Mouse (Mus musculus): Measurements from ENCODE around the gene Lgmn. TPM values are rescaled to one million over a fixed set of nuclear protein-coding genes. Genes with fewer than 3 reads are reported as not detected.

Gene Lgmn
- 37.0 and 40.5 TPM in 2 replicates for polyA plus RNA-seq (2016; fragmentation: Nextera tagmentation; extraction: Ambion mirVana)

- Histone ChIP-seq H3K4me1 (peaks cover 17% of the 10 kb centered on the region), H3K9me3 (replicated peaks) (no peaks in the 10 kb centered on the region), H3K27me3 (ENCODE audit: low read depth, poor library complexity, severe bottlenecking) (no peaks in the 10 kb centered on the region), H3K27ac (peak within 1 kb of the TSS; percentile 85), H3K4me3 (peak within 1 kb of the TSS; percentile 77), H3K36me3 (no peaks in the 10 kb centered on the region)
- WGBS, result under 1% methylated on average over 28 of the region's 28 CpGs
- peak; percentile 92 for DNase-seq (ENCODE audit: low spot score)
These were observed at the start of gene Lgmn for GRCm38 (mm10) chr12:102439632-102440023. Gene Lgmn, minus strand, starts transcription at chr12:102439813.

- Histone ChIP-seq H3K9me3 (replicated peaks) (no peaks in the 10 kb centered on the region), H3K36me3 (peaks cover 95% of the 10 kb centered on the region), H3K27ac (no peak overlapping the region), H3K4me3 (no peak overlapping the region), H3K27me3 (ENCODE audit: low read depth, poor library complexity, severe bottlenecking) (no peaks in the 10 kb centered on the region), H3K4me1 (no peaks in the 10 kb centered on the region)
- 65% methylated on average over 3 of the region's 3 CpGs for WGBS
- DNase-seq (ENCODE audit: low spot score), result no peak
These were observed 45.3 kb upstream of the Lgmn start for GRCm38 (mm10) chr12:102484946-102485345.

GRCm38 (mm10) chr12:102480481-102480880 lies 40.9 kb upstream of the Lgmn start:
- WGBS, result 92% methylated on average over 4 of the region's 4 CpGs
- no peaks in the 10 kb centered on the region for H3K4me1 ChIP-seq
- H3K27ac ChIP-seq, result no peak overlapping the region
- peaks cover 88% of the 10 kb centered on the region for H3K36me3 ChIP-seq
- no peak overlapping the region for H3K4me3 ChIP-seq
- no peaks in the 10 kb centered on the region for H3K9me3 ChIP-seq (replicated peaks)
- DNase-seq (ENCODE audit: low spot score), result no peak
- no peaks in the 10 kb centered on the region for H3K27me3 ChIP-seq (ENCODE audit: low read depth, poor library complexity, severe bottlenecking)

- 93% methylated on average over 7 of the region's 7 CpGs for WGBS
- Histone ChIP-seq H3K4me1 (peaks cover 2% of the 10 kb centered on the region; the same call in 1 of the 2 replicates), H3K4me3 (no peak overlapping the region), H3K9me3 (replicated peaks) (no peaks in the 10 kb centered on the region), H3K27ac (no peak overlapping the region), H3K27me3 (ENCODE audit: low read depth, poor library complexity, severe bottlenecking) (no peaks in the 10 kb centered on the region), H3K36me3 (peaks cover 63% of the 10 kb centered on the region)
- no peak for DNase-seq (ENCODE audit: low spot score)
These were observed 34.8 kb upstream of the Lgmn start for GRCm38 (mm10) chr12:102474411-102474810.

- no peaks in the 10 kb centered on the region for H3K9me3 ChIP-seq (replicated peaks)
- peaks cover 19% of the 10 kb centered on the region for H3K36me3 ChIP-seq
- H3K4me3 ChIP-seq, result peak within 1 kb of the TSS; percentile 67
- no peaks in the 10 kb centered on the region for H3K27me3 ChIP-seq (ENCODE audit: low read depth, poor library complexity, severe bottlenecking)
- WGBS, result under 1% methylated on average over 85 of the region's 86 CpGs
- H3K27ac ChIP-seq, result peak within 1 kb of the TSS; percentile 78
- peak; percentile 99 for DNase-seq (ENCODE audit: low spot score)
- peaks cover 6% of the 10 kb centered on the region; the same call in 1 of the 2 replicates for H3K4me1 ChIP-seq
These were observed 29.5 kb upstream of the Lgmn start, which contains the start of gene Golga5 for GRCm38 (mm10) chr12:102468894-102469764. Gene Golga5, plus strand, starts transcription at chr12:102469135.

GRCm38 (mm10) chr12:102468136-102468535 lies 28.5 kb upstream of the Lgmn start:
- Histone ChIP-seq H3K9me3 (replicated peaks) (no peaks in the 10 kb centered on the region), H3K36me3 (peaks cover 9% of the 10 kb centered on the region), H3K27me3 (ENCODE audit: low read depth, poor library complexity, severe bottlenecking) (no peaks in the 10 kb centered on the region), H3K4me3 (no peak overlapping the region), H3K27ac (no peak overlapping the region), H3K4me1 (peaks cover 6% of the 10 kb centered on the region; the same call in 1 of the 2 replicates)
- no peak for DNase-seq (ENCODE audit: low spot score)
- 88% methylated on average over 1 of the region's 1 CpGs for WGBS

GRCm38 (mm10) chr12:102464650-102465049 lies 25.0 kb upstream of the Lgmn start:
- WGBS, result 61% methylated on average over 4 of the region's 4 CpGs
- no peak for DNase-seq (ENCODE audit: low spot score)
- H3K4me1 ChIP-seq, result 0 out of 2 replicates have a peak, but pooled peaks cover 3% of the 10 kb centered on the region
- H3K4me3 ChIP-seq, result no peak overlapping the region
- H3K27ac ChIP-seq, result no peak overlapping the region
- H3K9me3 ChIP-seq (replicated peaks), result no peaks in the 10 kb centered on the region
- H3K36me3 ChIP-seq, result no peaks in the 10 kb centered on the region
- no peaks in the 10 kb centered on the region for H3K27me3 ChIP-seq (ENCODE audit: low read depth, poor library complexity, severe bottlenecking)

GRCm38 (mm10) chr12:102461177-102461576 lies 21.6 kb upstream of the Lgmn start:
- no peak for DNase-seq (ENCODE audit: low spot score)
- Histone ChIP-seq H3K4me1 (no peaks in the 10 kb centered on the region), H3K27me3 (ENCODE audit: low read depth, poor library complexity, severe bottlenecking) (no peaks in the 10 kb centered on the region), H3K36me3 (no peaks in the 10 kb centered on the region), H3K9me3 (replicated peaks) (no peaks in the 10 kb centered on the region), H3K27ac (no peak overlapping the region), H3K4me3 (no peak overlapping the region)
- WGBS, result 77% methylated on average over 5 of the region's 5 CpGs

- no peaks in the 10 kb centered on the region for H3K27me3 ChIP-seq (ENCODE audit: low read depth, poor library complexity, severe bottlenecking)
- H3K27ac ChIP-seq, result no peak overlapping the region
- H3K36me3 ChIP-seq, result no peaks in the 10 kb centered on the region
- H3K9me3 ChIP-seq (replicated peaks), result no peaks in the 10 kb centered on the region
- H3K4me1 ChIP-seq, result no peaks in the 10 kb centered on the region
- 81% methylated on average over 5 of the region's 5 CpGs for WGBS
- no peak for DNase-seq (ENCODE audit: low spot score)
- H3K4me3 ChIP-seq, result no peak overlapping the region
These were observed 20.4 kb upstream of the Lgmn start for GRCm38 (mm10) chr12:102460014-102460413.

GRCm38 (mm10) chr12:102456467-102457193 lies 17.0 kb upstream of the Lgmn start:
- no peaks in the 10 kb centered on the region for H3K9me3 ChIP-seq (replicated peaks)

GRCm38 (mm10) chr12:102453581-102453980 lies 14.0 kb upstream of the Lgmn start:
- Histone ChIP-seq H3K4me3 (no peak overlapping the region), H3K36me3 (no peaks in the 10 kb centered on the region), H3K27ac (no peak overlapping the region), H3K9me3 (replicated peaks) (no peaks in the 10 kb centered on the region), H3K27me3 (ENCODE audit: low read depth, poor library complexity, severe bottlenecking) (no peaks in the 10 kb centered on the region), H3K4me1 (peaks cover 10% of the 10 kb centered on the region; the same call in 1 of the 2 replicates)
- no peak for DNase-seq (ENCODE audit: low spot score)
- 63% methylated on average over 6 of the region's 6 CpGs for WGBS

More at GRCm38 (mm10) chr12:102456467-102457193, 17.0 kb upstream of the Lgmn start:
- WGBS, result 79% methylated on average over 7 of the region's 7 CpGs
- peaks cover 10% of the 10 kb centered on the region; the same call in 1 of the 2 replicates for H3K4me1 ChIP-seq
- H3K4me3 ChIP-seq, result no peak overlapping the region
- H3K36me3 ChIP-seq, result no peaks in the 10 kb centered on the region
- H3K27me3 ChIP-seq (ENCODE audit: low read depth, poor library complexity, severe bottlenecking), result no peaks in the 10 kb centered on the region
- H3K27ac ChIP-seq, result no peak overlapping the region
- no peak for DNase-seq (ENCODE audit: low spot score)

- DNase-seq (ENCODE audit: low spot score), result no peak
- Histone ChIP-seq H3K27me3 (ENCODE audit: low read depth, poor library complexity, severe bottlenecking) (no peaks in the 10 kb centered on the region), H3K4me3 (no peak overlapping the region), H3K36me3 (no peaks in the 10 kb centered on the region), H3K9me3 (replicated peaks) (no peaks in the 10 kb centered on the region), H3K27ac (no peak overlapping the region), H3K4me1 (peaks cover 10% of the 10 kb centered on the region; the same call in 1 of the 2 replicates)
- 86% methylated on average over 8 of the region's 8 CpGs for WGBS
These were observed 11.7 kb upstream of the Lgmn start for GRCm38 (mm10) chr12:102451126-102451851.
